Mouse (Mus musculus) MEL (cell line): Measurements from ENCODE around the gene Sectm1b. TPM values are rescaled to one million over a fixed set of nuclear protein-coding genes. Genes with fewer than 3 reads are reported as not detected.

Experiments
- DNase-seq: peaks from one replicate; pipeline ENCODE4 v3.0.0; 2011; ENCODE audit warnings: low read depth, low spot score
- H3K27ac ChIP-seq: 2 replicates; pipeline ENCODE4 v1.5.1; 2012; ENCODE audit warnings: low read depth, mild to moderate bottlenecking, control low read depth, low read length, moderate library complexity; ENCODE audit not compliant: control insufficient read depth
- H3K27me3 ChIP-seq, 2 experiments: fragments of 150-350 bp in 1 of 2; sonication (generic) in 1 of 2; 2 replicates each; pipeline ENCODE4 v1.6.1; 2012; ENCODE audit warnings: low read length in 2 of 2, mild to moderate bottlenecking in 2 of 2, improper control_type of control experiment in 1 of 2, moderate library complexity in 1 of 2; ENCODE audit not compliant: insufficient read depth in 2 of 2, control insufficient read depth in 1 of 2
- H3K36me3 ChIP-seq, 2 experiments: 2 replicates each; pipeline ENCODE4 v1.6.1; 2012 to 2014; ENCODE audit warnings: low read length in 2 of 2, improper control_type of control experiment in 1 of 2, inconsistent platforms in 1 of 2, mild to moderate bottlenecking in 1 of 2; ENCODE audit not compliant: insufficient read depth in 2 of 2, control insufficient read depth in 1 of 2
- H3K4me1 ChIP-seq, 2 experiments: fragments of 150-350 bp in 1 of 2; sonication (generic) in 1 of 2; 2 replicates each; pipeline ENCODE4 v1.6.1; 2012; ENCODE audit warnings: low read length in 2 of 2, improper control_type of control experiment in 1 of 2, mild to moderate bottlenecking in 1 of 2; ENCODE audit not compliant: insufficient read depth in 2 of 2, control insufficient read depth in 1 of 2
- H3K4me3 ChIP-seq, 2 experiments: fragments of 150-350 bp in 1 of 2; sonication (generic) in 1 of 2; 2 replicates each; pipeline ENCODE4 v1.5.1; 2012; ENCODE audit warnings: low read depth in 2 of 2, low read length in 2 of 2, mild to moderate bottlenecking in 2 of 2, moderate library complexity in 2 of 2, control low read depth in 1 of 2, improper control_type of control experiment in 1 of 2; ENCODE audit not compliant: control insufficient read depth in 1 of 2, insufficient read depth in 1 of 2
- H3K79me2 ChIP-seq: 2 replicates; pipeline ENCODE4 v1.6.1; 2012; ENCODE audit warnings: mild to moderate bottlenecking, low read length, moderate library complexity; ENCODE audit not compliant: control insufficient read depth, poor library complexity, insufficient read depth
- H3K9ac ChIP-seq: 2 replicates; pipeline ENCODE4 v1.6.1; 2012; ENCODE audit warnings: low read depth, mild to moderate bottlenecking, control low read depth, low read length, moderate library complexity; ENCODE audit not compliant: control insufficient read depth, poor library complexity, severe bottlenecking
- H3K9me3 ChIP-seq: fragments of 150-350 bp; sonication (generic); replicated peaks from 2 replicates; pipeline ENCODE4 v1.6.1; 2012; ENCODE audit warnings: mild to moderate bottlenecking, low read length, improper control_type of control experiment, moderate library complexity; ENCODE audit not compliant: insufficient read depth
- BHLHE40 ChIP-seq: IDR thresholded peaks from 2 replicates; pipeline ENCODE4 v1.6.1; 2012; ENCODE audit warnings: low read depth, mild to moderate bottlenecking, inconsistent platforms, low read length, improper control_type of control experiment, borderline replicate concordance
- CHD1 ChIP-seq: IDR thresholded peaks from 2 replicates; pipeline ENCODE4 v1.6.1; 2012; ENCODE audit warnings: low read depth, mild to moderate bottlenecking, inconsistent platforms, low read length, improper control_type of control experiment
- CHD2 ChIP-seq: IDR thresholded peaks from 2 replicates; pipeline ENCODE4 v1.6.1; 2011; ENCODE audit warnings: low read length, improper control_type of control experiment
- CTCF ChIP-seq, 3 experiments: IDR thresholded peaks in 2 of 3; conservative IDR thresholded peaks in 1 of 3; 2 replicates each; pipeline ENCODE4 v1.5.1; 2011 to 2012; ENCODE audit warnings: low read length in 3 of 3, low read depth in 2 of 3, mild to moderate bottlenecking in 2 of 3, improper control_type of control experiment in 1 of 3, inconsistent platforms in 1 of 3, mixed read lengths in 1 of 3, moderate library complexity in 1 of 3; ENCODE audit not compliant: control insufficient read depth in 1 of 3, insufficient read depth in 1 of 3, poor library complexity in 1 of 3, severe bottlenecking in 1 of 3
- ELF1 ChIP-seq: IDR thresholded peaks from 2 replicates; pipeline ENCODE4 v1.6.1; 2014; ENCODE audit warnings: low read depth, mild to moderate bottlenecking, inconsistent platforms, low read length, improper control_type of control experiment, moderate library complexity
- EP300 ChIP-seq, 2 experiments: IDR thresholded peaks; 2 replicates each; pipeline ENCODE4 v1.6.1; 2011; ENCODE audit warnings: improper control_type of control experiment in 2 of 2, low read length in 2 of 2, low read depth in 1 of 2, mild to moderate bottlenecking in 1 of 2
- ETS1 ChIP-seq: IDR thresholded peaks from 2 replicates; pipeline ENCODE4 v1.6.1; 2012; ENCODE audit warnings: low read depth, mild to moderate bottlenecking, inconsistent platforms, low read length, improper control_type of control experiment, moderate library complexity
- GABPA ChIP-seq: IDR thresholded peaks from 2 replicates; pipeline ENCODE4 v1.6.1; 2012; ENCODE audit warnings: low read depth, mild to moderate bottlenecking, inconsistent platforms, low read length, improper control_type of control experiment, moderate library complexity
- GATA1 ChIP-seq: IDR thresholded peaks from 2 replicates; pipeline ENCODE4 v1.6.1; 2011; ENCODE audit warnings: low read depth, low read length, improper control_type of control experiment
- HCFC1 ChIP-seq: IDR thresholded peaks from 2 replicates; pipeline ENCODE4 v1.6.1; 2012; ENCODE audit warnings: low read depth, mild to moderate bottlenecking, inconsistent platforms, low read length, improper control_type of control experiment, moderate library complexity
- JUND ChIP-seq: IDR thresholded peaks from 2 replicates; pipeline ENCODE4 v1.6.1; 2011; ENCODE audit warnings: low read depth, mild to moderate bottlenecking, improper control_type of control experiment, low read length
- MAFK ChIP-seq: IDR thresholded peaks from 2 replicates; pipeline ENCODE4 v1.6.1; 2011; ENCODE audit warnings: low read depth, mild to moderate bottlenecking, low read length, improper control_type of control experiment, borderline replicate concordance
- MAX ChIP-seq: IDR thresholded peaks from 2 replicates; pipeline ENCODE4 v1.6.1; 2011; ENCODE audit warnings: low read length, improper control_type of control experiment
- MAZ ChIP-seq: IDR thresholded peaks from 2 replicates; pipeline ENCODE4 v1.6.1; 2012; ENCODE audit warnings: low read depth, mild to moderate bottlenecking, inconsistent platforms, low read length, improper control_type of control experiment
- MEF2A ChIP-seq: IDR thresholded peaks from 2 replicates; pipeline ENCODE4 v1.6.1; 2014; ENCODE audit warnings: low read depth, mild to moderate bottlenecking, inconsistent platforms, low read length, improper control_type of control experiment; ENCODE audit not compliant: poor library complexity, insufficient replicate concordance, severe bottlenecking; ENCODE audit errors: extremely low read depth
- MXI1 ChIP-seq: IDR thresholded peaks from 2 replicates; pipeline ENCODE4 v1.6.1; 2011; ENCODE audit warnings: mild to moderate bottlenecking, low read depth, low read length, improper control_type of control experiment
- MYC ChIP-seq: IDR thresholded peaks from 2 replicates; pipeline ENCODE4 v1.6.1; 2011; ENCODE audit warnings: low read depth, mild to moderate bottlenecking, low read length, improper control_type of control experiment, moderate library complexity
- NELFE ChIP-seq: IDR thresholded peaks from 2 replicates; pipeline ENCODE4 v1.6.1; 2011; ENCODE audit warnings: low read depth, low read length, improper control_type of control experiment
- NRF1 ChIP-seq: IDR thresholded peaks from 2 replicates; pipeline ENCODE4 v1.6.1; 2014; ENCODE audit warnings: low read depth, mild to moderate bottlenecking, inconsistent platforms, low read length, improper control_type of control experiment, moderate library complexity; ENCODE audit not compliant: poor library complexity, insufficient read depth, severe bottlenecking
- POLR2A ChIP-seq, 2 experiments: IDR thresholded peaks; 2 replicates each; pipeline ENCODE4 v1.6.1; 2011 to 2012; ENCODE audit warnings: low read length in 2 of 2, mild to moderate bottlenecking in 2 of 2, control low read depth in 1 of 2, improper control_type of control experiment in 1 of 2, low read depth in 1 of 2, moderate library complexity in 1 of 2; ENCODE audit not compliant: control insufficient read depth in 1 of 2, insufficient read depth in 1 of 2, poor library complexity in 1 of 2
- POLR2AphosphoS2 ChIP-seq: IDR thresholded peaks from 2 replicates; pipeline ENCODE4 v1.6.1; 2011; ENCODE audit warnings: low read length, improper control_type of control experiment
- POLR2AphosphoS5 ChIP-seq: IDR thresholded peaks from 2 replicates; pipeline ENCODE4 v1.6.1; 2012; ENCODE audit warnings: low read depth, borderline replicate concordance, mild to moderate bottlenecking, inconsistent platforms, low read length, moderate library complexity, mixed read lengths
- RAD21 ChIP-seq: IDR thresholded peaks from 2 replicates; pipeline ENCODE4 v1.6.1; 2011; ENCODE audit warnings: mild to moderate bottlenecking, low read depth, low read length, improper control_type of control experiment
- RCOR1 ChIP-seq: IDR thresholded peaks from 2 replicates; pipeline ENCODE4 v1.6.1; 2012; ENCODE audit warnings: low read depth, mild to moderate bottlenecking, inconsistent platforms, low read length, improper control_type of control experiment
- SIN3A ChIP-seq: IDR thresholded peaks from 2 replicates; pipeline ENCODE4 v1.6.1; 2012; ENCODE audit warnings: low read length, improper control_type of control experiment, inconsistent platforms
- SMC3 ChIP-seq: IDR thresholded peaks from 2 replicates; pipeline ENCODE4 v1.6.1; 2011; ENCODE audit warnings: low read depth, low read length, improper control_type of control experiment
- TAL1 ChIP-seq: IDR thresholded peaks from 2 replicates; pipeline ENCODE4 v1.6.1; 2012; ENCODE audit warnings: mild to moderate bottlenecking, inconsistent platforms, low read length, moderate library complexity, mixed read lengths
- TBP ChIP-seq: IDR thresholded peaks from 2 replicates; pipeline ENCODE4 v1.8.0; 2011; ENCODE audit warnings: low read depth, low read length, improper control_type of control experiment
- TCF12 ChIP-seq: IDR thresholded peaks from 2 replicates; pipeline ENCODE4 v1.6.1; 2014; ENCODE audit warnings: low read depth, mild to moderate bottlenecking, inconsistent platforms, low read length, improper control_type of control experiment, moderate library complexity
- UBTF ChIP-seq: IDR thresholded peaks from 2 replicates; pipeline ENCODE4 v1.6.1; 2012; ENCODE audit warnings: low read depth, mild to moderate bottlenecking, inconsistent platforms, low read length, improper control_type of control experiment, moderate library complexity, borderline replicate concordance; ENCODE audit not compliant: insufficient read depth
- USF1 ChIP-seq: IDR thresholded peaks from 2 replicates; pipeline ENCODE4 v1.6.1; 2014; ENCODE audit warnings: low read depth, mild to moderate bottlenecking, inconsistent platforms, low read length, improper control_type of control experiment, moderate library complexity
- ZC3H11A ChIP-seq: IDR thresholded peaks from 2 replicates; pipeline ENCODE4 v1.6.1; 2012; ENCODE audit warnings: low read depth, mild to moderate bottlenecking, inconsistent platforms, low read length, improper control_type of control experiment
- ZKSCAN1 ChIP-seq: IDR thresholded peaks from 2 replicates; pipeline ENCODE4 v1.6.1; 2012; ENCODE audit warnings: low read depth, mild to moderate bottlenecking, inconsistent platforms, low read length, improper control_type of control experiment, moderate library complexity
- ZMIZ1 ChIP-seq: IDR thresholded peaks from 2 replicates; pipeline ENCODE4 v1.6.1; 2012; ENCODE audit warnings: low read depth, mild to moderate bottlenecking, inconsistent platforms, low read length, improper control_type of control experiment, moderate library complexity
- ZNF384 ChIP-seq: IDR thresholded peaks from 2 replicates; pipeline ENCODE4 v1.6.1; 2012; ENCODE audit warnings: low read depth, mild to moderate bottlenecking, inconsistent platforms, low read length, improper control_type of control experiment
- polyA plus RNA-seq, 2 experiments: library from polyadenylated mRNA; stranded (reverse) in 1 of 2; unstranded in 1 of 2; fragments of >175 nt in 1 of 2; fragments of >200 nt in 1 of 2; gene quantifications; 2 replicates each; pipeline versions ENCODE4 v1.2.1 to v1.2.4; 2012; ENCODE audit warnings: low replicate concordance in 2 of 2, low read depth in 1 of 2; ENCODE audit not compliant: insufficient read length in 2 of 2, insufficient read depth in 1 of 2, missing spikeins in 1 of 2
- total RNA-seq: library from RNA; depleted of rRNA; stranded (reverse); fragments of 300-350 nt; gene quantifications from 2 replicates; pipeline ENCODE4 v1.2.3, GENCODE M21; 2012

Sectm1b gene
- total and polyA plus RNA-seq, 3 experiments = 0.14 TPM; not detected in 2

DNA sequence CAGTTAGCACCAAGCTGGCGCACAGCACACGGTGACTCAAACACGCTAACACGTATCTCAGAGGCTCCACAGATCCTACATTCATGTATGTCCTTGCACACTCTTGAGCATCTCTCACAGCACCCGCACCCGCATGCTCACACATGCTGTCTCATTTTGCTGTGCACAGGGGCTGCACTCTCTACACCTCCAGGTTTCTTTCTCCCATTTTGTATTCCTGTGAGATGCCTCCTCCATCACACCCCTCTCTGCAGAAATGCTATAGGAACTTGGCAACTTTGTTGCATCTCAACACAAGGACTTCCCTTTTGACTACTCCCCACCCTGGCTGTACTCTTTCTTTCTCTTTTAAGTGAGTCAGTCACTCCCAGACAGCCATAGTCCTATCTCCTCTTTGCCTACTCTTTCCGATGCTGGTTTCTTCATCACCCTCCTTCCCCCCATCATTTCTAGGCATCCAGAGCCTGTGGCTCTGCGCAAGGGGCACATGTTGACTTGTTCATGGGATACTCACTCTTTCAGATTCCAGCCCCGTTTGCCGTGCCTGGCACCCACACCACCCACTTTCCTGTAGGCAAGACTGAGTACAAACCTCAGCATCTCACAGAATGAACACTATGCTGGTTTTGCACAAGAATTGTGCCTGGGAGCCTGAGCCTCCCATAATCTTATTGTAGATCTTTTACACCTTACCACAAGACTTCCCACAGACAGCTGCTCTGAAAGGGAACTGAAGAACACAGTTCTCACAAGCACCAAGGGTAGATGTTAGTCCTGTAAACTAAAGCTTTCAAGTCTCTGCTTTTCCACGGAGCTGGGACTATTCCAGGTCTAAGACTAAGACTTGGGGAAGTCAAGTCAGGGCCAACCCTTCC lies 24.8 kb downstream of the Sectm1b start:
- H3K4me3 ChIP-seq = no peak overlapping the region
- no peak overlapping the region for H3K27ac ChIP-seq
- no peaks in the 10 kb centered on the region for H3K9me3 ChIP-seq
- peaks cover 0 to 5% of the 10 kb centered on the region in 2 experiments; a peak in 2 of 4 replicates for H3K27me3 ChIP-seq
- peaks cover 0 to 5% of the 10 kb centered on the region in 2 experiments; a peak in 1 of 4 replicates for H3K36me3 ChIP-seq
- peak; percentile 66 for DNase-seq
- no peak overlapping the region for H3K9ac ChIP-seq
- H3K79me2 ChIP-seq = no peaks in the 10 kb centered on the region
- H3K4me1 ChIP-seq = peaks cover 8 to 14% of the 10 kb centered on the region in 2 experiments
- TF ChIP-seq TAL1 (no peak), NRF1 (no peak), MAZ (no peak), CHD1 (no peak), MAX (no peak), ETS1 (peak; percentile 72), GATA1 (peak; percentile 53; the same call in 1 of the 2 replicates), ZC3H11A (no peak), ZNF384 (no peak), MEF2A (no peak), USF1 (no peak), POLR2AphosphoS5 (no peak), NELFE (no peak), MXI1 (0 out of 2 replicates have a peak, but pooled peaks have one; percentile 14), ZMIZ1 (no peak), RAD21 (no peak), RCOR1 (no peak), TCF12 (peak; percentile 30; the same call in 1 of the 2 replicates), ELF1 (no peak), MYC (no peak), ZKSCAN1 (no peak), TBP (0 out of 2 replicates have a peak, but pooled peaks have one; percentile 22), BHLHE40 (no peak), EP300 (IDR thresholded peaks at IDR 0.05; ENCODE audit: low read depth in 1 of 2, low read length in 2 of 2) (no peak), POLR2A (IDR thresholded peaks at IDR 0.05; ENCODE audit: control insufficient read depth in 1 of 2, insufficient read depth in 1 of 2, low read depth in 1 of 2, low read length in 2 of 2, poor library complexity in 1 of 2) (no peak), SIN3A (peak; percentile 45), CTCF (IDR thresholded peaks at IDR 0.05 in 2 of 3, conservative IDR thresholded peaks at IDR 0.05 in 1 of 3; ENCODE audit: control insufficient read depth in 1 of 3, insufficient read depth in 1 of 3, low read depth in 2 of 3, low read length in 3 of 3, poor library complexity in 1 of 3, severe bottlenecking in 1 of 3) (no peak), GABPA (no peak), SMC3 (no peak), HCFC1 (no peak), POLR2AphosphoS2 (no peak), CHD2 (no peak), UBTF (no peak), JUND (no peak), MAFK (no peak)
